8 mouse cellular contexts compared by ENCODE assay signal in genomic region chr5:74283545-74283944, GRCm38 (mm10).
DNase-seq lines count a peak whose midpoint lies in the region; ATAC-seq and TF ChIP-seq lines count a peak whose summit lies in the region.

No protein-coding gene starts in this region.

- no peaks in the 10 kb centered on the region for H3K27me3 ChIP-seq in forebrain, postnatal 0 days (ENCODE audit: insufficient read depth, low read length)
- no peaks in the 10 kb centered on the region for H3K27me3 ChIP-seq in forebrain, embryonic 10.5 days (ENCODE audit: poor library complexity, severe bottlenecking)
- no peaks in the 10 kb centered on the region for H3K27me3 ChIP-seq in lung, embryonic 14.5 days (ENCODE audit: insufficient read depth, low read length)
- H3K27me3 ChIP-seq in small intestine, adult 2 months (ENCODE audit: control insufficient read depth, insufficient read depth, low read length): no peaks in the 10 kb centered on the region

- peak; percentile 44 for DNase-seq in forebrain, postnatal 0 days
- no peak for DNase-seq in forebrain, embryonic 10.5 days (ENCODE audit: extremely low spot score, low spot score)
- peak; percentile 79 for DNase-seq in lung, embryonic 14.5 days
- DNase-seq in lung, postnatal 25 days (ENCODE audit: low spot score): no peak
- DNase-seq in adipocyte (ENCODE audit: low spot score): peak; percentile 77
- DNase-seq in kidney, postnatal 4 days: peak; percentile 60 to 73

- ATAC-seq in forebrain, postnatal 0 days: no peak; the same call in 1 of the 2 replicates
- ATAC-seq in lung, embryonic 14.5 days (ENCODE audit: insufficient read depth): 0 out of 2 replicates have a peak, but pooled peaks have one; percentile 55
- ATAC-seq in monocyte, adult 5-6 weeks (replicated peaks; ENCODE audit: insufficient number of reproducible peaks, low FRiP score, low TSS enrichment, poor library complexity, severe bottlenecking): no peak

- no peaks in the 10 kb centered on the region for H3K9me3 ChIP-seq in forebrain, postnatal 0 days (ENCODE audit: low read length)
- H3K9me3 ChIP-seq in forebrain, embryonic 10.5 days: no peaks in the 10 kb centered on the region
- no peaks in the 10 kb centered on the region for H3K9me3 ChIP-seq in lung, embryonic 14.5 days (ENCODE audit: low read depth, low read length)

- no peak overlapping the region for H3K4me2 ChIP-seq in forebrain, postnatal 0 days (ENCODE audit: low read depth)
- no peak overlapping the region for H3K4me2 ChIP-seq in lung, embryonic 14.5 days

- no peak for TF ChIP-seq POLR2A in small intestine, adult 2 months (IDR thresholded peaks at IDR 0.05; ENCODE audit: low read depth, low read length)

- TF ChIP-seq CTCF in forebrain, postnatal 0 days (IDR thresholded peaks at IDR 0.05; ENCODE audit: low read depth): peak; percentile 74
- peak; percentile 86 for TF ChIP-seq CTCF in lung, embryonic 14.5 days (IDR thresholded peaks at IDR 0.05; ENCODE audit: low read depth)
- TF ChIP-seq CTCF in small intestine, adult 2 months (IDR thresholded peaks at IDR 0.05; ENCODE audit: extremely low read depth, insufficient read length, insufficient replicate concordance, low read depth, low read length): peak; percentile 39; the same call in 1 of the 2 replicates

- H3K9ac ChIP-seq in forebrain, postnatal 0 days: no peak overlapping the region
- H3K9ac ChIP-seq in lung, embryonic 14.5 days: no peak overlapping the region

- H3K36me3 ChIP-seq in forebrain, postnatal 0 days (ENCODE audit: insufficient read depth): no peaks in the 10 kb centered on the region
- H3K36me3 ChIP-seq in forebrain, embryonic 10.5 days (replicated peaks): no peaks in the 10 kb centered on the region
- no peaks in the 10 kb centered on the region for H3K36me3 ChIP-seq in lung, embryonic 14.5 days (ENCODE audit: insufficient read depth)
- no peaks in the 10 kb centered on the region for H3K36me3 ChIP-seq in small intestine, adult 2 months (ENCODE audit: control insufficient read depth, insufficient read depth, low read length)

- 47% methylated on average over 8 of the region's 8 CpGs for WGBS in forebrain, postnatal 0 days
- 50% methylated on average over 8 of the region's 8 CpGs for WGBS in forebrain, embryonic 10.5 days
- WGBS in lung, embryonic 14.5 days: 39% methylated on average over 8 of the region's 8 CpGs
- WGBS in small intestine, adult 2 months: 50% methylated on average over 8 of the region's 8 CpGs

- H3K27ac ChIP-seq in forebrain, postnatal 0 days (ENCODE audit: low read depth, low read length): no peak overlapping the region
- H3K27ac ChIP-seq in forebrain, embryonic 10.5 days: no peak overlapping the region
- H3K27ac ChIP-seq in lung, embryonic 14.5 days (ENCODE audit: low read depth): no peak overlapping the region
- H3K27ac ChIP-seq in small intestine, adult 2 months (ENCODE audit: insufficient read depth, low read depth, low read length): no peak overlapping the region

- H3K4me1 ChIP-seq in forebrain, postnatal 0 days (ENCODE audit: insufficient read depth): no peaks in the 10 kb centered on the region
- peaks cover 26% of the 10 kb centered on the region for H3K4me1 ChIP-seq in forebrain, embryonic 10.5 days
- peaks cover 12% of the 10 kb centered on the region; the same call in 1 of the 2 replicates for H3K4me1 ChIP-seq in lung, embryonic 14.5 days (ENCODE audit: insufficient read depth)
- peaks cover 6% of the 10 kb centered on the region; the same call in 1 of the 2 replicates for H3K4me1 ChIP-seq in small intestine, adult 2 months (ENCODE audit: control insufficient read depth, insufficient read depth, insufficient read length, low read length)

- no peak overlapping the region for H3K4me3 ChIP-seq in forebrain, postnatal 0 days (ENCODE audit: low read depth, low read length)
- H3K4me3 ChIP-seq in forebrain, embryonic 10.5 days: no peak overlapping the region
- no peak overlapping the region for H3K4me3 ChIP-seq in lung, embryonic 14.5 days (ENCODE audit: low read depth, low read length)
- H3K4me3 ChIP-seq in small intestine, adult 2 months (ENCODE audit: low read depth, low read length): no peak overlapping the region

Comparison
In these comparisons a context has a peak if more than half of its experiments do, and no peak if none do; other contexts are left out.
1. DNase-seq: peak in forebrain, postnatal 0 days (single experiment), lung, embryonic 14.5 days (single experiment), adipocyte (single experiment) and kidney, postnatal 4 days (2 of 2); none in forebrain, embryonic 10.5 days (single experiment) and lung, postnatal 25 days (single experiment).
2. Peak in every context shown above with its lines, with median percentiles within 50 percentile points of each other: CTCF ChIP-seq.